Mouse (Mus musculus) gastrocnemius, postnatal 25 days (tissue): ENCODE measurements around the gene 2310061I04Rik. TPM values are rescaled to one million over a fixed set of nuclear protein-coding genes. Genes with fewer than 3 reads are reported as not detected.

ENCODE experiments used
- DNase-seq: peaks from one replicate; pipeline ENCODE4 v3.0.0; 2022
- total RNA-seq, 2 experiments: library from RNA; stranded (reverse); gene quantifications; 1 replicate in 1 of 2; 2 replicates in 1 of 2; pipeline ENCODE4 v1.2.3; 2021

Gene 2310061I04Rik
- total RNA-seq, 2 experiments from 2014 or later, result 62.4 to 86.6 TPM

DNA sequence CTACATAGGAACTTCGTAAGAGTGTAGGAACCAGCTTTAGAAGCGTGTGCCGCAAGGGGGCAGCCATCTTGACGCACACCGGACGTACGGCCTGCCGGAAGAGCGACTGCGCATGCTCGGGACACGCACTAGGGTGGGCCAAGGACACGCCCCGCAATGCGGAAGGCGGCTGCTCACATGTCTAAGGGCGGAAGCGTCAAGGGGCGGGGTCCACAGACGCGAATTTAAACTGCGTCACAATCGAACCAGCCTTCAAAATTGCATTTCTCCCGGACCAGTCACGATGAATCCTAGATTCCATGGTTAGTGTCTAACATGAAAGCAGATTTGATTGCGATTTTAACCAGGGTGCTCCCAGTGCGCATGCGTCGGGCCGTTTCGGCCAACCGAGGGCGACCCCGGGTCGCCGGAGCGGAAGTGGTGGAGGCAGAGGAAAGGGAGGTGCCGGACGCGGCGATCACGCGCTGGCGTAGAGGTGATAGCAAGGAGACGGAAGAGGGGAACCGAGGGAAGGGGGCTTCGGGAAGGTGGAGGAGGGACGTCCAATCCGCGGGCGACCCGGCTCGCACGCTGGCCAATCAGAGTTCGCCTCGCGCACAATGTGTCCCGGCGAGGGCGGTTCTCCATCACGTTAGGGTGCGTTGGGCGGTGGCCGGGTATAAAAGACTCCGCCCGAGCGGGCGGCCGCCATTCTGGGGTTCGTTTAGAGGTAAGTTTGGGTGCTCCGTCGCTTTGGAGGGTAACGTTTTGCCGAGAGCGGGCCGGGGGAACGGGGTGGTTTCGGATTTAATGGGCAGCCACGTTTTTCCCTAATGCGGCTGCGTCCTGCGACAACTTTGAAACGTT is 19.3 kb upstream of the 2310061I04Rik start, which contains the start of the genes Mrps18b and Ppp1r10:
Mrps18b (minus strand) TSS at position 93 of the 846 bp plus-strand sequence.
Ppp1r10 (plus strand) TSS at position 138 of the 846 bp plus-strand sequence.
- peak; percentile 99 for DNase-seq

GRCm38 (mm10) chr17:35915538-35916296 is 18.5 kb upstream of the 2310061I04Rik start:
- DNase-seq, result no peak

DNA sequence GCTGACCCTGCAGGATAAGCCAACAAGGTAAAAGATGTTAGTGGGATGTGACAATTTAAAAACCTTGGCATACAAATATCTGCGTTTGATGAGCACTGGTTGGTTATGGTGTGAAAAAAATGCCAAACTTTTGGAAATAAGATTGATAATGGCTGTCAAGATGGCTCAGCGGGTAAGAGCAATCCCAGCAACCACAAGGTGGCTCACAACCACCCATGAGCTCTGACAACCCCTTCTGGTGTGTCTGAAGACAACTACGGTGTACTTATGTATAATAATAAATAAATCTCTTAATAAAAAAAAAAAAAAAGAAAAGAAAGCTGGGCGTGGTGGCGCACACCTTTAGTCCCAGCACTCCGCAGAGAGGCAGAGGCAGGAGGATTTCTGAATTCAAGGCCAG is 17.7 kb upstream of the 2310061I04Rik start:
- no peak for DNase-seq

DNA sequence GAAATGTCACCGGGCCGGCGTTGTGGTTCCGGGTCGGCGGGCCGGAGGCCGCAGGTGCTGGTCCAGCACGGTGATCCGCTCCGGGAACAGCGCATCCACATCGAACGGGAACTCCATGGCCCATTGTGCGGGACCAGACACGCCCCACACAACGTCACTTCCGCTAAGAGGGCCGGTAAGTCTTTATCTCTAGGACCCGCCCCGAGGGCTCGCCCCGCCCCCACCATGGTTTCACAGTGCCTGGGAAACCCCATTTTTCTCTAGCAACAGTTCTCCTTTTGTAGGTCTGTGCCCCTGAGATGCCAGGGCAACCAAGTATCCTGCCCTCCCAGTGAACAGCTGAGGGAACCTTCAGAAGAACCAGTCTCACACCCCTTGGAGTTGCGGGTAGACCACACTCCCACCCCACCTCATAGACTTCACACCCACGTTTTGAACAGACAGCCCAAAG is 12.7 kb upstream of the 2310061I04Rik start, which contains the start of gene Atat1:
Atat1 (minus strand) TSS at position 157 of the 451 bp plus-strand sequence.
- peak; percentile 89 for DNase-seq

- DNase-seq, result no peak
Measured at GRCm38 (mm10) chr17:35909186-35909918, 12.1 kb upstream of the 2310061I04Rik start.

GRCm38 (mm10) chr17:35907609-35908008 is 10.4 kb upstream of the 2310061I04Rik start:
- no peak for DNase-seq

DNA sequence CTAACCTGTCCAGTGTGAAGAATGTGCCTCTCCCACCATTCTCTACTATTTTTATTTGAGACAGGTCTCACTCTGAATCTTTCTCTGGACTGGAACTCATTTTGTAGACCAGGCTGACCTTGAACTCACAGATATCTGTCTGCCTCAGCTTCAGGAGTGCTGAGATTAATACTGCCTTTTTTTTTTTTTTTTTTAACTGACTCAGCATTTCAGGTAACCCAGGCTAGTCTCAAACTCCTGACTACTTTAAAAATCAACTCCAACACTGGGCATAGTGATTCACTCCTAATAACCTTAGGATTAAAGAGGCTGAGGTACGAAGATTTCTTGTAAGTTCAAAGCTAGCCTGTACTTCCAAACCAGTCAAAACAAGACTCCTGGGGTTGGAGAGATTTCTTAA is 8.4 kb upstream of the 2310061I04Rik start:
- DNase-seq, result no peak

GRCm38 (mm10) chr17:35903992-35904355 is 6.7 kb upstream of the 2310061I04Rik start:
- DNase-seq, result no peak

- DNase-seq, result no peak
Measured at GRCm38 (mm10) chr17:35903343-35903991, 6.2 kb upstream of the 2310061I04Rik start.

DNA sequence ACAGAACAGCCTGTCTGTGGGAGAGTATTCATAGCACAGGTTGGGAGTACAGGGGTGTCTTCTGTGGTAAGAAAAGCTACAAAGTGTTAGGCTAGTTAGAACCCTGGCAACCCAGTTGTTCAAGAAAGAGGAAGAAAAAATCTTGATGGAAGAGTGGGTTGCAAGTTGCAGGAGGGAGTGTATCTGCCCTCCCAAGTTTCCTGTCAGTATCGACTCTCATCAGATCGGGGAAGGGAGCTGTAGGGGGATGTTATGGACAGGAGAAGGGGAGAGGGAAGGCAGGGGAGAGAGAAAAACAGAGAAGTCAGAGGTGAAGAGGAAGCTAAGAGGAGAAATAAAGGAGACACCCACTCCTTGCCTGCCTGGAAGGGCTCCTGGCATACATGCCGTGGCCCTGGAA is 3.4 kb upstream of the 2310061I04Rik start:
- DNase-seq, result no peak

- DNase-seq, result no peak
Measured at GRCm38 (mm10) chr17:35897644-35898573, 678 bp upstream of the 2310061I04Rik start.

GRCm38 (mm10) chr17:35887725-35888124 is 9.5 kb downstream of the 2310061I04Rik start:
- DNase-seq, result no peak

- DNase-seq, result no peak
Measured at GRCm38 (mm10) chr17:35883777-35884176, 13.5 kb downstream of the 2310061I04Rik start.

- no peak for DNase-seq
Measured at GRCm38 (mm10) chr17:35882924-35883323, 14.3 kb downstream of the 2310061I04Rik start.

- peak; percentile 93 for DNase-seq
Measured at GRCm38 (mm10) chr17:35879245-35880057, 17.8 kb downstream of the 2310061I04Rik start, which contains the start of gene Dhx16. Dhx16 (plus strand) TSS chr17:35879819.

DNA sequence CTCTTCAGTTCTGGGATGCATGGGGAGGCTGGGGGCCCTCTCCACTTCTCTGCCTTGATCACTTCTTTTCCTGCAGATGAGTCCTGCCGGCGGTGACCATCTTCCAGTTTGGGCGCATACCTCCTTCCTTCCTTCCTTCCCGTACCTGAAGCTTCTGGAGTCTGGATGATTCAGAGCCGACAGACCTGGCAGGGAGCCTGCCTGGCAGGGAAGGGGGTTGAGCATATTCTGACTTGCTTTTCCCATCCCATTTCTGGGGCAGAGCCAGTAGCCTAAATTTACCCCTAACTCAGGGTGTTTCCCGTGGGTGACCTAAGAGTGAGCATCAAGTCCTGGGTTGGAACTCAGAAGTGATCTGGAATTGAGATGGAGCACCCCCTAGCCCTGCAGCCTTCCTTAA is 22.5 kb downstream of the 2310061I04Rik start:
- no peak for DNase-seq

DNA sequence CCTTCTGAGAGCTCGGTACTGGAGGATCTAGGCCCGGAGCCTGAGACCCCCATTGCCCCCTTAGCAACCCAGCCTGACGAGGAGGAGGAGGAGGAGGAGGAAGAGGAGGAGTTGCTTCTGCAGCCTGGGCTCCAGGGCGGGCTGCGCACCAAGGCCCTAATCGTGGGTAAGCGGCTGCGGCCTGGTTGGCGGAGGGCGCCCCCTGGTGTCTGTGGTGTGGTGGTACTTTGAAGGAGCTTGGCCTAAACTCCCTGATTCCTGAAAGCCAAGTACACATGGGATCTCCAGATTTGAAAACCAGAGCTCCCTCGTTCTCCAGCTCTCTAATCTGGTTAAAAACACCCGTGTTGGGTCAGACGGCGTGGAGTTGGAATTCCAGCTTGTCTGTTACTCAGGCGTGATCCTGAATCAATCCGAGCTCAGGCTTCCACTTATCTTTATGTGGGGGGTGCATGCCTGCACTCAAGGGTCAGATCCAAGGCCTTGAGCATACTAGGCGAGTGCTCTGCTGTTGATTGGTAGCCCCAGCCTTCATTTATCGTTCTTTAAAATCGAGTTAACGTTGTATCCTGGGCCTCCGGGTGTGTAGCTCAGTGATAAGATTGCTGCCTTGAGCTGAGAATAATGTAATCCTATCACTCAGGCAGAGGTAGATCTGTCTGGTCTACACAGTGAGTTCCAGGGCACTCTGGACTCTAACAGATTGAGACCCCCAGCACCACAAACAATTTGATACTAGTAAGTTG is 23.3 kb downstream of the 2310061I04Rik start:
- peak; percentile 84 for DNase-seq

DNA sequence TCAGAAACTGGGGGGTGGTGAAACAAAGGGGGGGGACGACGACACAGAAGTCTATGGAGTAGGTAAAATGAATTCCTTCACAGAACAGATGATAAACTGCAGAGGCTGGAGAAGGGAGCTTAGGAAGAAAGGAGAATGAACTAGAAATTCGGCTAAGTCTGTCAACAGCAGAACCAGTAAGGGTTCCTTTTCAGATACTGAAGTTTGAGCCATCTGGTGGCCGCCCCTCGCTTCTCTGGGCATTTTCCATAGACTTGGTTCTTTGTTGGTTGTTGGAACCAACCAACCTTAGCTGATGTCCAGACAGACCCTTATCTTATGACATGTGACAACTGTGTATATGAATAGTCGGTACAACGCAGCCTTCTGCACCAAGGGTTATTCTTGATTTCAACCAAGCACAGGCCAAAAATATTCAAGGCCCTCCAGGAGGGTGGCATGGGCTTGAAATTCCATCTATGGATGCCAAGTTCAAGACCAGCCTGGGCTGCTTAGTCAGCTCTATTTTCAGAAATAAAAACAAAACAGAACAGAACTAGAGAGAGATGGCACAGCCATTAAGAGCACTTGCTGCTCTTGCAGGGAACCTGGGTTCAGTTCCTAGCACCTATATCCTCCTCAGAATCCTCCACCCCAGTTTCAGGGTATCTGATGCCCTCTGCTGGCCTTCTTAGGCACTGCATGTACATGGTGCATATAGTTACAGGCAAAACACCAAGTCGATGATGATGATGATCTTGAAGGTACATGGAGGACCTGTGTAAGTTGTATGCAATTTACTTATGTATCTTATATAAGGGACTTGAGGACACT is 26.1 kb downstream of the 2310061I04Rik start:
- DNase-seq, result no peak
